Mouse (Mus musculus): ENCODE measurements around the gene Eaf2. TPM values are rescaled to one million over a fixed set of nuclear protein-coding genes. Genes with fewer than 3 reads are reported as not detected.

The Eaf2 gene
- polyA plus RNA-seq, 1 experiment from 2014 or later, result 0.62 TPM

GRCm38 (mm10) chr16:36770830-36771229 is 104.0 kb downstream of the Eaf2 start:
- no peaks in the 10 kb centered on the region for H3K9me3 ChIP-seq (replicated peaks; ENCODE audit: control insufficient read depth, low read length)
- no peaks in the 10 kb centered on the region for H3K4me1 ChIP-seq (ENCODE audit: control insufficient read depth, insufficient read depth, low read length)
- H3K27ac ChIP-seq (ENCODE audit: low read length), result no peak overlapping the region
- no peaks in the 10 kb centered on the region for H3K36me3 ChIP-seq (ENCODE audit: control insufficient read depth, insufficient read depth)
- no peak overlapping the region for H3K9ac ChIP-seq (ENCODE audit: low read length)
- ATAC-seq (replicated peaks; ENCODE audit: extremely low read depth, insufficient read depth, low FRiP score), result no peak
- WGBS, result 65% methylated on average over 4 of the region's 4 CpGs
- H3K4me2 ChIP-seq (ENCODE audit: low read depth, low read length), result no peak overlapping the region
- no peaks in the 10 kb centered on the region for H3K27me3 ChIP-seq (ENCODE audit: control insufficient read depth, insufficient read depth, low read length)
- H3K4me3 ChIP-seq (ENCODE audit: low read length), result no peak overlapping the region

GRCm38 (mm10) chr16:36770191-36770771 is 104.5 kb downstream of the Eaf2 start:
- 73% methylated on average over 8 of the region's 13 CpGs for WGBS
- Histone ChIP-seq H3K4me3 (ENCODE audit: low read length) (no peak overlapping the region), H3K4me2 (ENCODE audit: low read depth, low read length) (no peak overlapping the region), H3K9ac (ENCODE audit: low read length) (no peak overlapping the region), H3K27ac (ENCODE audit: low read length) (no peak overlapping the region), H3K27me3 (ENCODE audit: control insufficient read depth, insufficient read depth, low read length) (no peaks in the 10 kb centered on the region), H3K9me3 (replicated peaks; ENCODE audit: control insufficient read depth, low read length) (no peaks in the 10 kb centered on the region), H3K36me3 (ENCODE audit: control insufficient read depth, insufficient read depth) (no peaks in the 10 kb centered on the region), H3K4me1 (ENCODE audit: control insufficient read depth, insufficient read depth, low read length) (no peaks in the 10 kb centered on the region)
- ATAC-seq (replicated peaks; ENCODE audit: extremely low read depth, insufficient read depth, low FRiP score), result no peak

- H3K9me3 ChIP-seq (replicated peaks; ENCODE audit: control insufficient read depth, low read length), result no peaks in the 10 kb centered on the region
- H3K27ac ChIP-seq (ENCODE audit: low read length), result no peak overlapping the region
- H3K4me2 ChIP-seq (ENCODE audit: low read depth, low read length), result no peak overlapping the region
- no peaks in the 10 kb centered on the region for H3K27me3 ChIP-seq (ENCODE audit: control insufficient read depth, insufficient read depth, low read length)
- WGBS, result 78% methylated on average over 3 of the region's 3 CpGs
- H3K36me3 ChIP-seq (ENCODE audit: control insufficient read depth, insufficient read depth), result no peaks in the 10 kb centered on the region
- no peaks in the 10 kb centered on the region for H3K4me1 ChIP-seq (ENCODE audit: control insufficient read depth, insufficient read depth, low read length)
- no peak overlapping the region for H3K9ac ChIP-seq (ENCODE audit: low read length)
- no peak overlapping the region for H3K4me3 ChIP-seq (ENCODE audit: low read length)
- ATAC-seq (replicated peaks; ENCODE audit: extremely low read depth, insufficient read depth, low FRiP score), result no peak
These were observed 122.8 kb downstream of the Eaf2 start for GRCm38 (mm10) chr16:36751979-36752378.

GRCm38 (mm10) chr16:36747767-36748166 is 127.0 kb downstream of the Eaf2 start:
- no peak overlapping the region for H3K27ac ChIP-seq (ENCODE audit: low read length)
- H3K9me3 ChIP-seq (replicated peaks; ENCODE audit: control insufficient read depth, low read length), result no peaks in the 10 kb centered on the region
- 48% methylated on average over 2 of the region's 2 CpGs for WGBS
- no peaks in the 10 kb centered on the region for H3K36me3 ChIP-seq (ENCODE audit: control insufficient read depth, insufficient read depth)
- ATAC-seq (replicated peaks; ENCODE audit: extremely low read depth, insufficient read depth, low FRiP score), result no peak
- no peaks in the 10 kb centered on the region for H3K27me3 ChIP-seq (ENCODE audit: control insufficient read depth, insufficient read depth, low read length)
- no peak overlapping the region for H3K9ac ChIP-seq (ENCODE audit: low read length)
- no peak overlapping the region for H3K4me3 ChIP-seq (ENCODE audit: low read length)
- H3K4me2 ChIP-seq (ENCODE audit: low read depth, low read length), result no peak overlapping the region
- no peaks in the 10 kb centered on the region for H3K4me1 ChIP-seq (ENCODE audit: control insufficient read depth, insufficient read depth, low read length)

GRCm38 (mm10) chr16:36747068-36747467 is 127.7 kb downstream of the Eaf2 start:
- no peak overlapping the region for H3K9ac ChIP-seq (ENCODE audit: low read length)
- H3K4me1 ChIP-seq (ENCODE audit: control insufficient read depth, insufficient read depth, low read length), result no peaks in the 10 kb centered on the region
- no peak overlapping the region for H3K27ac ChIP-seq (ENCODE audit: low read length)
- no peaks in the 10 kb centered on the region for H3K27me3 ChIP-seq (ENCODE audit: control insufficient read depth, insufficient read depth, low read length)
- ATAC-seq (replicated peaks; ENCODE audit: extremely low read depth, insufficient read depth, low FRiP score), result no peak
- no peaks in the 10 kb centered on the region for H3K9me3 ChIP-seq (replicated peaks; ENCODE audit: control insufficient read depth, low read length)
- no peak overlapping the region for H3K4me3 ChIP-seq (ENCODE audit: low read length)
- H3K4me2 ChIP-seq (ENCODE audit: low read depth, low read length), result no peak overlapping the region
- WGBS, result 68% methylated on average over 4 of the region's 4 CpGs
- H3K36me3 ChIP-seq (ENCODE audit: control insufficient read depth, insufficient read depth), result no peaks in the 10 kb centered on the region

GRCm38 (mm10) chr16:36743580-36743979 is 131.2 kb downstream of the Eaf2 start:
- H3K4me3 ChIP-seq (ENCODE audit: low read length), result no peak overlapping the region
- 76% methylated on average over 8 of the region's 8 CpGs for WGBS
- no peaks in the 10 kb centered on the region for H3K36me3 ChIP-seq (ENCODE audit: control insufficient read depth, insufficient read depth)
- no peak overlapping the region for H3K4me2 ChIP-seq (ENCODE audit: low read depth, low read length)
- no peaks in the 10 kb centered on the region for H3K27me3 ChIP-seq (ENCODE audit: control insufficient read depth, insufficient read depth, low read length)
- H3K9ac ChIP-seq (ENCODE audit: low read length), result no peak overlapping the region
- H3K27ac ChIP-seq (ENCODE audit: low read length), result no peak overlapping the region
- no peak for ATAC-seq (replicated peaks; ENCODE audit: extremely low read depth, insufficient read depth, low FRiP score)
- H3K4me1 ChIP-seq (ENCODE audit: control insufficient read depth, insufficient read depth, low read length), result no peaks in the 10 kb centered on the region
- no peaks in the 10 kb centered on the region for H3K9me3 ChIP-seq (replicated peaks; ENCODE audit: control insufficient read depth, low read length)

Small RNA genes lying within 50 kb of the gene (microRNA-seq; reads per million reads assigned to microRNA genes)
- not detected for gene Gm22617

Other genes with a start within 250 kb of the Eaf2 start
- 1.5 and 1.7 TPM in 2 replicates for gene Cd86, start 208.9 kb downstream of the Eaf2 start, polyA plus RNA-seq (2015; fragmentation: Nextera tagmentation; extraction: Ambion mirVana)
- 0.50 and 1.2 TPM in 2 replicates for gene Ildr1, start 181.0 kb downstream of the Eaf2 start, polyA plus RNA-seq (2015; fragmentation: Nextera tagmentation; extraction: Ambion mirVana)
- 1.8 and 4.8 TPM in 2 replicates for gene Slc15a2, start 90.0 kb downstream of the Eaf2 start, polyA plus RNA-seq (2015; fragmentation: Nextera tagmentation; extraction: Ambion mirVana)
- gene Iqcb1, start 46.6 kb downstream of the Eaf2 start, polyA plus RNA-seq (2015; fragmentation: Nextera tagmentation; extraction: Ambion mirVana), result 21.2 and 21.6 TPM in 2 replicates
- 53.0 and 54.4 TPM in 2 replicates for gene Golgb1, start 137 bp upstream of the Eaf2 start, polyA plus RNA-seq (2015; fragmentation: Nextera tagmentation; extraction: Ambion mirVana)
- gene Hcls1, start 60.0 kb upstream of the Eaf2 start, polyA plus RNA-seq (2015; fragmentation: Nextera tagmentation; extraction: Ambion mirVana), result 9.4 and 19.2 TPM in 2 replicates
- 14.9 and 15.5 TPM in 2 replicates for gene Fbxo40, start 115.5 kb upstream of the Eaf2 start, polyA plus RNA-seq (2015; fragmentation: Nextera tagmentation; extraction: Ambion mirVana)
- gene Polq, start 136.8 kb upstream of the Eaf2 start, polyA plus RNA-seq (2015; fragmentation: Nextera tagmentation; extraction: Ambion mirVana), result 4.2 and 6.3 TPM in 2 replicates

All from heart, embryonic 16.5 days (tissue).